In genomic region chr2:65121435-65121834, GRCm38 (mm10) we compare ENCODE assay signal across 9 mouse cellular contexts.
DNase-seq lines count a peak whose midpoint lies in the region; ATAC-seq and TF ChIP-seq lines count a peak whose summit lies in the region.
"Had no signal": no experiment of that assay in that cellular context is flagged by ENCODE, and none has a peak within 500 bp of the region (broad histone marks: within the 10 kb centered on the region; RNA-seq: fewer than 3 reads in every experiment).

No protein-coding gene starts in this region.

- TF ChIP-seq CTCF in kidney, adult 2 months (conservative IDR thresholded peaks at IDR 0.05; ENCODE audit: insufficient read depth, insufficient read length, low read depth, low read length): no peak

- H3K36me3 ChIP-seq in kidney, adult 2 months (ENCODE audit: control insufficient read depth, insufficient read depth, low read length): peaks cover 2% of the 10 kb centered on the region; the same call in 1 of the 2 replicates

- peak; percentile 70 for ATAC-seq in megakaryocyte, adult 5-6 weeks (ENCODE audit: poor library complexity, severe bottlenecking)

- H3K4me1 ChIP-seq in kidney, adult 2 months (ENCODE audit: control insufficient read depth, insufficient read depth, low read length): peaks cover 10% of the 10 kb centered on the region
- H3K4me1 ChIP-seq: liver, embryonic 13.5 days had no signal

- H3K27ac ChIP-seq in kidney, adult 2 months (ENCODE audit: insufficient read depth, low read depth, low read length): no peak overlapping the region
- H3K27ac ChIP-seq: liver, embryonic 13.5 days had no signal

- H3K27me3 ChIP-seq in kidney, adult 2 months (replicated peaks; ENCODE audit: control insufficient read depth, insufficient read depth, low read length): no peaks in the 10 kb centered on the region
- H3K27me3 ChIP-seq: liver, embryonic 13.5 days had no signal

- TF ChIP-seq POLR2A in kidney, adult 2 months (IDR thresholded peaks at IDR 0.05; ENCODE audit: low read depth, low read length): no peak

- H3K4me3 ChIP-seq in kidney, adult 2 months (ENCODE audit: insufficient read depth, low read depth, low read length): no peak overlapping the region
- H3K4me3 ChIP-seq: liver, embryonic 13.5 days had no signal

- DNase-seq in adrenal gland, postnatal 14 days: peak; percentile 70
- DNase-seq in adrenal gland, adult 8-10 months: no peak
- DNase-seq in kidney, adult 2 months: peak; percentile 54
- DNase-seq in kidney, adult 18-20 months: no peak
- DNase-seq in MN1 (ENCODE audit: low spot score): peak; percentile 43
- peak; percentile 26 for DNase-seq in hindlimb bud, embryonic 11.5 days (ENCODE audit: extremely low spot score, low read depth, low spot score)
- no peak for DNase-seq in spleen, postnatal 14 days (ENCODE audit: low spot score in 2 of 2)
- DNase-seq: liver, embryonic 13.5 days had no signal

- 16% methylated on average over 1 of the region's 1 CpGs for WGBS in kidney, adult 2 months

Comparison
In these comparisons a context has a peak if more than half of its experiments do, and no peak if none do; other contexts are left out.
1. DNase-seq: peak in adrenal gland, postnatal 14 days (single experiment), kidney, adult 2 months (single experiment), MN1 (single experiment) and hindlimb bud, embryonic 11.5 days (single experiment); none in adrenal gland, adult 8-10 months (single experiment), kidney, adult 18-20 months (single experiment) and spleen, postnatal 14 days (0 of 2).